ENCODE assay signal across 8 mouse cellular contexts in the genomic region with DNA sequence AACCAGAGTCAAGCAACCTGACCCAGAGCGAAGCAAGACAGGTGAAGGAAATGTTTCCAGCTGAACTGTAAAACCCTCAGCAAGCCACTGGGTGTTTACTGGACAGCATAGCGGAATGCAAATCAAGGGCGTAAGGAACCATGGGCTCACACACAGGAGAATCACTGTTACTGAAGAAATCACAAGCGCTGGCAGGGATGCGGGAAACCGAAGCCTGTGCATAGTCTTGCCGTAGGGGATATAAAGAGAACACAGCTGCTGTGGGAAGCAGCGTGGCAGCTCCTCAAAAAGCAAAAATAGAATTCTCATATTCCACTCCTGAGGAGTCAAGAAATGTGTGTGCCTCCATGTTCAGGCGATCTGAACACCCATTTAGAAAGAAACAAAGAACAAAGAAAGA. TPM values are rescaled to one million over a fixed set of nuclear protein-coding genes. Genes with fewer than 3 reads are reported as not detected.
A peak's percentile ranks its signal among the peaks of the same experiment; 100 is the strongest.
DNase-seq lines count a peak whose midpoint lies in the region; ATAC-seq and TF ChIP-seq lines count a peak whose summit lies in the region.
"Had no signal": no experiment of that assay in that cellular context is flagged by ENCODE, and none has a peak within 500 bp of the region (broad histone marks: within the 10 kb centered on the region; RNA-seq: fewer than 3 reads in every experiment).

No protein-coding gene starts in this region.

- H3K9me3 ChIP-seq in embryonic facial prominence, embryonic 11.5 days (replicated peaks; ENCODE audit: control insufficient read depth, low read length), result no peaks in the 10 kb centered on the region
- no peaks in the 10 kb centered on the region for H3K9me3 ChIP-seq in midbrain, embryonic 14.5 days (ENCODE audit: control insufficient read depth, low read length)

- H3K4me2 ChIP-seq in embryonic facial prominence, embryonic 11.5 days (ENCODE audit: low read depth, low read length), result no peak overlapping the region
- H3K4me2 ChIP-seq in midbrain, embryonic 14.5 days (ENCODE audit: low read length), result peak overlapping the region; percentile 29

- no peaks in the 10 kb centered on the region for H3K27me3 ChIP-seq in embryonic facial prominence, embryonic 11.5 days (ENCODE audit: control insufficient read depth, insufficient read depth, low read length)
- H3K27me3 ChIP-seq in midbrain, embryonic 14.5 days (ENCODE audit: control insufficient read depth, insufficient read depth, low read length), result no peaks in the 10 kb centered on the region

- DNase-seq in embryonic facial prominence, embryonic 11.5 days (ENCODE audit: low spot score), result peak; percentile 29
- DNase-seq in forelimb bud, embryonic 11.5 days (ENCODE audit: low read depth, low spot score), result peak; percentile 16
- DNase-seq in layer of hippocampus, adult 2 months (ENCODE audit: low spot score in 2 of 2), result peak; percentile 10
- peak; percentile 47 for DNase-seq in midbrain, embryonic 14.5 days
- no peak for DNase-seq in liver
- DNase-seq in thymus, adult 18-20 months, result no peak
- DNase-seq in spleen, adult 12 weeks (ENCODE audit: low spot score), result no peak
- DNase-seq: kidney, postnatal 25 days had no signal

- H3K27ac ChIP-seq in embryonic facial prominence, embryonic 11.5 days (replicated peaks; ENCODE audit: low read depth, low read length), result no peak overlapping the region
- no peak overlapping the region for H3K27ac ChIP-seq in layer of hippocampus, adult 2 months
- H3K27ac ChIP-seq in midbrain, embryonic 14.5 days (replicated peaks; ENCODE audit: low read depth, low read length), result 0 out of 2 replicates have a peak overlapping the region, but pooled peaks have one; percentile 1

- H3K4me1 ChIP-seq in embryonic facial prominence, embryonic 11.5 days (ENCODE audit: control insufficient read depth, insufficient read depth, low read length), result no peaks in the 10 kb centered on the region
- peaks cover 5% of the 10 kb centered on the region; the same call in 1 of the 2 replicates for H3K4me1 ChIP-seq in midbrain, embryonic 14.5 days (ENCODE audit: control insufficient read depth, insufficient read depth, low read length)

- no peaks in the 10 kb centered on the region for H3K36me3 ChIP-seq in embryonic facial prominence, embryonic 11.5 days (replicated peaks; ENCODE audit: control insufficient read depth, insufficient read depth, low read depth, low read length)
- no peaks in the 10 kb centered on the region for H3K36me3 ChIP-seq in midbrain, embryonic 14.5 days (ENCODE audit: control insufficient read depth, insufficient read depth, low read length)

- no peak for TF ChIP-seq CTCF in layer of hippocampus, adult 2 months (conservative IDR thresholded peaks at IDR 0.05)

- WGBS in embryonic facial prominence, embryonic 11.5 days, result 65% methylated on average over 9 of the region's 9 CpGs
- 47% methylated on average over 9 of the region's 9 CpGs for whole genome bisulfite sequencing in midbrain, embryonic 14.5 days

- no peak overlapping the region for H3K4me3 ChIP-seq in embryonic facial prominence, embryonic 11.5 days (ENCODE audit: low read depth, low read length)
- H3K4me3 ChIP-seq in layer of hippocampus, adult 2 months, result no peak overlapping the region
- H3K4me3 ChIP-seq in midbrain, embryonic 14.5 days (replicated peaks; ENCODE audit: low read depth, low read length), result no peak overlapping the region

- no peak overlapping the region for H3K9ac ChIP-seq in embryonic facial prominence, embryonic 11.5 days (replicated peaks; ENCODE audit: low read length)
- 0 out of 2 replicates have a peak overlapping the region, but pooled peaks have one; percentile 14 for H3K9ac ChIP-seq in midbrain, embryonic 14.5 days (replicated peaks; ENCODE audit: low read length)

- no peak for ATAC-seq in embryonic facial prominence, embryonic 11.5 days (replicated peaks; ENCODE audit: insufficient number of reproducible peaks, low FRiP score, low TSS enrichment, low read depth)
- no peak for ATAC-seq in midbrain, embryonic 14.5 days (ENCODE audit: low FRiP score, low TSS enrichment)

RNA-seq across cellular contexts. Expression of gene Samd7, which starts 9.3 kb away (rescaled TPM):
- polyA plus RNA-seq in embryonic facial prominence, embryonic 11.5 days (2014; fragmentation: Nextera tagmentation; extraction: Ambion mirVana), result not detected in 2 replicates
- total RNA-seq in layer of hippocampus, adult 2 months (2021), result not detected
- polyA plus RNA-seq in midbrain, embryonic 14.5 days (2014; fragmentation: Nextera tagmentation; extraction: Ambion mirVana), result 0.19 TPM in 1 of 2 replicates, not detected in the other

RNA-seq across cellular contexts. Expression of gene Lrrc31, which starts 37.2 kb away (rescaled TPM):
- not detected in 2 replicates for polyA plus RNA-seq in embryonic facial prominence, embryonic 11.5 days (2014; fragmentation: Nextera tagmentation; extraction: Ambion mirVana)
- total RNA-seq in layer of hippocampus, adult 2 months (2021), result not detected
- not detected in 2 replicates for polyA plus RNA-seq in midbrain, embryonic 14.5 days (2014; fragmentation: Nextera tagmentation; extraction: Ambion mirVana)

RNA-seq across cellular contexts. Expression of gene Sec62, which starts 55.9 kb away (rescaled TPM):
- polyA plus RNA-seq in embryonic facial prominence, embryonic 11.5 days (2014; fragmentation: Nextera tagmentation; extraction: Ambion mirVana), result 64.7 and 68.2 TPM in 2 replicates
- total RNA-seq in layer of hippocampus, adult 2 months (2021), result 10 to 100 TPM; 90.1 to 96.4 TPM
- 102 and 110 TPM in 2 replicates for polyA plus RNA-seq in midbrain, embryonic 14.5 days (2014; fragmentation: Nextera tagmentation; extraction: Ambion mirVana)

Comparison
In these comparisons a context has a peak if more than half of its experiments do, and no peak if none do; other contexts are left out.
1. DNase-seq: peak in embryonic facial prominence, embryonic 11.5 days (single experiment), forelimb bud, embryonic 11.5 days (single experiment), layer of hippocampus, adult 2 months (2 of 2) and midbrain, embryonic 14.5 days (single experiment); none in liver (single experiment), thymus, adult 18-20 months (0 of 2) and spleen, adult 12 weeks (single experiment).